Mouse (Mus musculus) midbrain, postnatal 0 days (tissue): ENCODE data around the gene Tmtc2. TPM values are rescaled to one million over a fixed set of nuclear protein-coding genes. Genes with fewer than 3 reads are reported as not detected.
A peak's percentile ranks its signal among the peaks of the same experiment; 100 is the strongest.

ENCODE experiments used
- ATAC-seq: fragments of 200-750 bp; cut with Nextera tagmentation; 2 replicates; pipeline ENCODE4 v1.8.0; 2017; ENCODE audit warnings: moderate number of reproducible peaks, mild to moderate bottlenecking, moderate TSS enrichment, moderate library complexity; ENCODE audit not compliant: low FRiP score
- DNase-seq: peaks from one replicate; pipeline ENCODE4 v3.0.0-alpha.2; 2015; ENCODE audit warnings: low spot score
- H3K27ac ChIP-seq: fragments of 300-500 bp; sonication (generic); 2 replicates; pipeline ENCODE4 v1.5.1; 2014; ENCODE audit warnings: low read depth, mild to moderate bottlenecking, low read length, mixed read lengths
- H3K27me3 ChIP-seq: fragments of 300-500 bp; sonication (generic); 2 replicates; pipeline ENCODE4 v1.6.1; 2014; ENCODE audit warnings: low read length, control low read depth, mixed read lengths; ENCODE audit not compliant: insufficient read depth
- H3K36me3 ChIP-seq: fragments of 300-500 bp; sonication (generic); 2 replicates; pipeline ENCODE4 v1.6.1; 2014; ENCODE audit warnings: low read length, control low read depth, mixed read lengths; ENCODE audit not compliant: insufficient read depth
- H3K4me1 ChIP-seq: fragments of 300-500 bp; sonication (generic); 2 replicates; pipeline ENCODE4 v1.6.1; 2014; ENCODE audit warnings: mild to moderate bottlenecking, control low read depth, antibody characterized with exemption, low read length, mixed read lengths; ENCODE audit not compliant: insufficient read depth
- H3K4me2 ChIP-seq: fragments of 300-500 bp; sonication (generic); 2 replicates; pipeline ENCODE4 v1.6.1; 2014; ENCODE audit warnings: low read depth, mild to moderate bottlenecking, low read length, mixed read lengths; ENCODE audit not compliant: poor library complexity, severe bottlenecking
- H3K4me3 ChIP-seq: fragments of 300-500 bp; sonication (generic); 2 replicates; pipeline ENCODE4 v1.5.1; 2014; ENCODE audit warnings: low read depth, mild to moderate bottlenecking, low read length, moderate library complexity
- H3K9ac ChIP-seq: fragments of 300-500 bp; sonication (generic); replicated peaks from 2 replicates; pipeline ENCODE4 v1.6.1; 2014; ENCODE audit warnings: mild to moderate bottlenecking, low read length, moderate library complexity, mixed read lengths; ENCODE audit not compliant: poor library complexity, severe bottlenecking
- H3K9me3 ChIP-seq: fragments of 300-500 bp; sonication (generic); 2 replicates; pipeline ENCODE4 v1.6.1; 2016; ENCODE audit warnings: low read length, control low read depth
- CTCF ChIP-seq: IDR thresholded peaks from 2 replicates; pipeline ENCODE4 v1.5.1; 2016; ENCODE audit warnings: antibody characterized with exemption, mild to moderate bottlenecking
- WGBS: fragments of 180-500 bp; shearing (Covaris S2); extraction: QIAGEN DNeasy Blood & Tissue Kit; methylation state at CpG from one replicate; pipeline ENCODE4 v1.1.7; 2014; 5-methylcytosine and 5-hydroxymethylcytosine counted together
- polyA plus RNA-seq: library from polyadenylated mRNA; unstranded; fragments of >200 nt; fragmentation: Nextera tagmentation; extraction: Ambion mirVana; gene quantifications from 2 replicates; pipeline ENCODE4 v1.2.1, GENCODE M21; 2015
- total RNA-seq: library from RNA; depleted of rRNA; stranded (reverse); fragments of >200 nt; gene quantifications from 2 replicates; pipeline ENCODE4 v1.2.3, GENCODE M21; 2014

Tmtc2 gene
- total and polyA plus RNA-seq, 2 experiments from 2014 or later, result 5.3 to 12.9 TPM

- 84% methylated on average over 6 of the region's 6 CpGs for WGBS
Measured at GRCm38 (mm10) chr10:105495248-105495647, 79.0 kb downstream of the Tmtc2 start.

GRCm38 (mm10) chr10:105492485-105492884 is 81.8 kb downstream of the Tmtc2 start:
- ATAC-seq (no peak), DNase-seq (no peak)
- H3K4me3 ChIP-seq, result no peak overlapping the region
- H3K4me2 ChIP-seq, result no peak overlapping the region
- WGBS, result 60% methylated on average over 4 of the region's 4 CpGs
- H3K27me3 ChIP-seq, result no peaks in the 10 kb centered on the region
- no peaks in the 10 kb centered on the region for H3K36me3 ChIP-seq
- no peaks in the 10 kb centered on the region for H3K4me1 ChIP-seq
- no peaks in the 10 kb centered on the region for H3K9me3 ChIP-seq
- no peak overlapping the region for H3K9ac ChIP-seq
- no peak overlapping the region for H3K27ac ChIP-seq
- TF ChIP-seq CTCF, result no peak

More at GRCm38 (mm10) chr10:105495248-105495647, 79.0 kb downstream of the Tmtc2 start:
- H3K27ac ChIP-seq, result no peak overlapping the region
- no peak overlapping the region for H3K4me3 ChIP-seq
- no peak overlapping the region for H3K4me2 ChIP-seq
- ATAC-seq (no peak), DNase-seq (no peak)
- no peaks in the 10 kb centered on the region for H3K4me1 ChIP-seq
- H3K9me3 ChIP-seq, result no peaks in the 10 kb centered on the region
- no peaks in the 10 kb centered on the region for H3K36me3 ChIP-seq
- no peak for TF ChIP-seq CTCF
- H3K9ac ChIP-seq, result no peak overlapping the region
- H3K27me3 ChIP-seq, result no peaks in the 10 kb centered on the region

- H3K4me3 ChIP-seq, result no peak overlapping the region
- no peaks in the 10 kb centered on the region for H3K27me3 ChIP-seq
- TF ChIP-seq CTCF, result no peak
- H3K9ac ChIP-seq, result no peak overlapping the region
- H3K4me2 ChIP-seq, result no peak overlapping the region
- no peaks in the 10 kb centered on the region for H3K36me3 ChIP-seq
- H3K9me3 ChIP-seq, result no peaks in the 10 kb centered on the region
- no peaks in the 10 kb centered on the region for H3K4me1 ChIP-seq
- ATAC-seq, result no peak
- no peak overlapping the region for H3K27ac ChIP-seq
- 81% methylated on average over 4 of the region's 4 CpGs for WGBS
- no peak for DNase-seq
Measured at GRCm38 (mm10) chr10:105490748-105491147, 83.5 kb downstream of the Tmtc2 start.

GRCm38 (mm10) chr10:105489970-105490735 is 84.1 kb downstream of the Tmtc2 start:
- Histone ChIP-seq H3K4me3 (0 out of 2 replicates have a peak overlapping the region, but pooled peaks have one; percentile 5), H3K9me3 (no peaks in the 10 kb centered on the region), H3K4me1 (no peaks in the 10 kb centered on the region), H3K36me3 (no peaks in the 10 kb centered on the region), H3K27ac (no peak overlapping the region), H3K27me3 (no peaks in the 10 kb centered on the region), H3K9ac (no peak overlapping the region), H3K4me2 (peak overlapping the region; percentile 24; the same call in 1 of the 2 replicates)
- DNase-seq (peak; percentile 68), ATAC-seq (peak; percentile 77; the same call in 1 of the 2 replicates)
- TF ChIP-seq CTCF, result no peak
- 45% methylated on average over 14 of the region's 14 CpGs for WGBS

GRCm38 (mm10) chr10:105486977-105487376 is 87.3 kb downstream of the Tmtc2 start:
- 18% methylated on average over 4 of the region's 4 CpGs for WGBS
- DNase-seq, result no peak
- H3K9me3 ChIP-seq, result no peaks in the 10 kb centered on the region
- H3K27ac ChIP-seq, result no peak overlapping the region
- H3K36me3 ChIP-seq, result no peaks in the 10 kb centered on the region
- ATAC-seq, result no peak
- no peaks in the 10 kb centered on the region for H3K4me1 ChIP-seq
- H3K27me3 ChIP-seq, result no peaks in the 10 kb centered on the region
- H3K9ac ChIP-seq, result no peak overlapping the region
- H3K4me3 ChIP-seq, result no peak overlapping the region
- TF ChIP-seq CTCF, result no peak
- H3K4me2 ChIP-seq, result no peak overlapping the region

GRCm38 (mm10) chr10:105484355-105485094 is 89.7 kb downstream of the Tmtc2 start:
- Histone ChIP-seq H3K4me2 (no peak overlapping the region), H3K9ac (no peak overlapping the region), H3K27ac (no peak overlapping the region), H3K27me3 (no peaks in the 10 kb centered on the region), H3K4me1 (0 out of 2 replicates have a peak, but pooled peaks cover 2% of the 10 kb centered on the region), H3K9me3 (no peaks in the 10 kb centered on the region), H3K4me3 (no peak overlapping the region), H3K36me3 (no peaks in the 10 kb centered on the region)
- TF ChIP-seq CTCF, result no peak
- no peak for DNase-seq
- WGBS, result 60% methylated on average over 2 of the region's 2 CpGs
- peak; percentile 74; the same call in 1 of the 2 replicates for ATAC-seq
